Mouse (Mus musculus): Measurements from ENCODE around the gene Zfyve19. TPM values are rescaled to one million over a fixed set of nuclear protein-coding genes. Genes with fewer than 3 reads are reported as not detected.

The Zfyve19 gene
- polyA plus RNA-seq, 1 experiment = 23.2 TPM

- TF ChIP-seq POLR2A (IDR thresholded peaks at IDR 0.05; ENCODE audit: insufficient read length, low read depth) (no peak), MYOG (IDR thresholded peaks at IDR 0.05; ENCODE audit: control insufficient read depth in 1 of 3, insufficient read depth in 1 of 3, insufficient read length in 2 of 3, low read depth in 2 of 3) (no peak), SRF (IDR thresholded peaks at IDR 0.05; ENCODE audit: control insufficient read depth, insufficient read length, low read depth) (no peak), MYOD1 (IDR thresholded peaks at IDR 0.05; ENCODE audit: control insufficient read depth in 1 of 3, insufficient read length in 2 of 3, low read depth in 2 of 3) (no peak), REST (IDR thresholded peaks at IDR 0.05; ENCODE audit: insufficient read depth, insufficient read length) (no peak), POLR2AphosphoS2 (IDR thresholded peaks at IDR 0.05; ENCODE audit: insufficient read length, low read depth) (no peak), TCF12 (IDR thresholded peaks at IDR 0.05; ENCODE audit: insufficient read depth, poor library complexity, severe bottlenecking) (no peak), CEBPB (IDR thresholded peaks at IDR 0.05; ENCODE audit: insufficient read depth, poor library complexity, severe bottlenecking) (no peak), USF1 (IDR thresholded peaks at IDR 0.05; ENCODE audit: low read depth) (no peak), E2F4 (IDR thresholded peaks at IDR 0.05; ENCODE audit: insufficient read depth) (no peak), MAX (IDR thresholded peaks at IDR 0.05; ENCODE audit: low read depth) (no peak), TCF3 (IDR thresholded peaks at IDR 0.05; ENCODE audit: insufficient read length, low read depth) (no peak)
Observed at GRCm38 (mm10) chr2:119263813-119264212, 55.4 kb downstream of the Zfyve19 start.

More at GRCm38 (mm10) chr2:119263813-119264212, 55.4 kb downstream of the Zfyve19 start:
- Histone ChIP-seq H3K4me3 (no peak overlapping the region), H3ac (ENCODE audit: control insufficient read depth, insufficient read length) (no peak overlapping the region), H3K36me3 (ENCODE audit: control insufficient read depth, insufficient read depth) (no peaks in the 10 kb centered on the region), H3K79me2 (ENCODE audit: control insufficient read depth, insufficient read depth) (no peaks in the 10 kb centered on the region), H3K4me2 (ENCODE audit: low read depth) (peak overlapping the region; percentile 87), H3K27me3 (ENCODE audit: control insufficient read depth, insufficient read depth, insufficient read length) (no peaks in the 10 kb centered on the region)

Other genes with a start within 250 kb of the Zfyve19 start
- 10.3 TPM for gene Ccdc32, start 179.2 kb upstream of the Zfyve19 start, polyA plus RNA-seq (2012; fragmentation: generic; extraction: Trizol)
- gene Rpusd2, start 173.8 kb upstream of the Zfyve19 start, polyA plus RNA-seq (2012; fragmentation: generic; extraction: Trizol) = 3.8 TPM
- 1.4 TPM for gene Knl1, start 161.5 kb upstream of the Zfyve19 start, polyA plus RNA-seq (2012; fragmentation: generic; extraction: Trizol)
- 8.7 TPM for gene Rad51, start 95.8 kb upstream of the Zfyve19 start, polyA plus RNA-seq (2012; fragmentation: generic; extraction: Trizol)
- gene Rmdn3, start 51.6 kb upstream of the Zfyve19 start, polyA plus RNA-seq (2012; fragmentation: generic; extraction: Trizol) = 20.7 TPM
- gene Gchfr, start 40.8 kb upstream of the Zfyve19 start, polyA plus RNA-seq (2012; fragmentation: generic; extraction: Trizol) = 90.4 TPM
- 6.3 TPM for gene Gm14137, start 34.1 kb upstream of the Zfyve19 start, polyA plus RNA-seq (2012; fragmentation: generic; extraction: Trizol)
- 17.2 TPM for gene Dnajc17, start 178 bp downstream of the Zfyve19 start, polyA plus RNA-seq (2012; fragmentation: generic; extraction: Trizol)
- gene Ppp1r14d, start 21.3 kb downstream of the Zfyve19 start, polyA plus RNA-seq (2012; fragmentation: generic; extraction: Trizol) = 0.13 TPM
- 0.12 TPM for gene Spint1, start 28.7 kb downstream of the Zfyve19 start, polyA plus RNA-seq (2012; fragmentation: generic; extraction: Trizol)
- 0.35 TPM for gene Rhov, start 62.7 kb downstream of the Zfyve19 start, polyA plus RNA-seq (2012; fragmentation: generic; extraction: Trizol)
- gene Vps18, start 80.1 kb downstream of the Zfyve19 start, polyA plus RNA-seq (2012; fragmentation: generic; extraction: Trizol) = 18.2 TPM
- not detected for gene Dll4, start 117.2 kb downstream of the Zfyve19 start, polyA plus RNA-seq (2012; fragmentation: generic; extraction: Trizol)
- 273 TPM for gene Chac1, start 142.6 kb downstream of the Zfyve19 start, polyA plus RNA-seq (2012; fragmentation: generic; extraction: Trizol)

Data from myocyte (in vitro differentiated cells).